Mouse (Mus musculus): Measurements from ENCODE around the gene Atp6v0d1. TPM values are rescaled to one million over a fixed set of nuclear protein-coding genes. Genes with fewer than 3 reads are reported as not detected.

Gene Atp6v0d1
- polyA plus RNA-seq, 1 experiment from 2014 or later: 92.7 TPM

DNA sequence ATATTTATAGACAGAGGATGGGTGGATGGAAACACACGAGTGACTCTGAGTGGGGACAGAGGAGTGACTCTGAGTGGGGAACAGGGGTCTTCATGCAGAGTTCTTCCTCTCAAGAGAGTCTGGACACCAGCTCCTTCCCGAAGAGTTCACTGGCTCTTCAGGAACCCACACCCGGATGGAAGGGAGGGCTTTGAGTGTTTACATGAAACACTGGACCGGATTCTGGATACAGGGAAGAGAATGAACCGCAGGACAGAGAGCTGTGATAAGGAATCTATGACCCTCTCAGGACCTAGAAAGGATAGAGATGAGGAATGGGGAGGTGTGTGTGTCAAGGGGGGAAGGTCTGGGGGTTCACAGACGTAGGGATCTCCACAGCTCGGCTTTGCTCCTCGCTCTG, 48.5 kb downstream of the Atp6v0d1 start:
- Histone ChIP-seq H3K27ac (replicated peaks; ENCODE audit: low read depth, low read length) (no peak overlapping the region), H3K4me2 (ENCODE audit: low read depth, low read length) (no peak overlapping the region), H3K4me3 (ENCODE audit: low read depth, low read length) (no peak overlapping the region), H3K9me3 (ENCODE audit: control insufficient read depth, low read length) (no peaks in the 10 kb centered on the region), H3K36me3 (ENCODE audit: control insufficient read depth, insufficient read depth, low read length) (peaks cover 5% of the 10 kb centered on the region; the same call in 1 of the 2 replicates), H3K4me1 (ENCODE audit: control insufficient read depth, insufficient read depth, low read length) (peaks cover 4% of the 10 kb centered on the region; the same call in 1 of the 2 replicates), H3K27me3 (replicated peaks; ENCODE audit: control insufficient read depth, insufficient read depth, low read length) (peaks cover 8% of the 10 kb centered on the region), H3K9ac (ENCODE audit: low read depth, low read length) (no peak overlapping the region)
- ATAC-seq (ENCODE audit: low read depth) (no peak), DNase-seq (ENCODE audit: low spot score) (no peak)
- 36% methylated on average over 8 of the region's 8 CpGs for WGBS

DNA sequence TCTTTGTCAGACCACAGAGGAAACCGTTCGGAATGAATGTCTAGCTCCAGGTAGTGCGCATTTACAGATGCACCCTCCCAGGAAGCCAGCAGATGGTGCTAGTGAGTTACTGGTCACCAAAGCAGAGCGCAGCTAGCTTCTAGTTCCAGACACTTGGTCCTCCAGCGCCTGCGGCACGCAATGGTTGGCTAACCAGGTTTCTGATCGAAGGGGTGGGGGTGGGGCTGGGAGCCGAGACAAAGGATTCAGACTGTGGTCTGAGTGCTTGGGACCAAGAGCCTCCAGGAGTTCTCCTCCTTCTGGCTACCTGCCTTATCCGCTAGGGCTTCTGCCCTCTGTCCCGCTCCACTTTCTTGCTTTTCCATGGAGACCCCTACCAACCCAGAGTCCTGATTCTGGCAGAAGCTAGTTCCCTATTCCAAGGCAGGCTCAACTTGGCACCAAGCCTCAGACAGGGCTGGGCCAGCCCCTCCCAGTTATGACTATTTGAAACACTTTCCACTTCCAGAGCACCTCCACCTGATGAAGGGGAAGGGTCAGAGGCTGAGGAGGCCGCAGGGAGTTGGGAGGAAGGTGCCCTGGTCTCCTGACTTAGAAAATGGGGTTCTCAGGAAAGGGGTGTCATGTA, 49.7 kb downstream of the Atp6v0d1 start:
- Histone ChIP-seq H3K36me3 (ENCODE audit: control insufficient read depth, insufficient read depth, low read length) (no peaks in the 10 kb centered on the region), H3K4me1 (ENCODE audit: control insufficient read depth, insufficient read depth, low read length) (peaks cover 4% of the 10 kb centered on the region; the same call in 1 of the 2 replicates), H3K9ac (ENCODE audit: low read depth, low read length) (0 out of 2 replicates have a peak overlapping the region, but pooled peaks have one; percentile 34), H3K27ac (replicated peaks; ENCODE audit: low read depth, low read length) (no peak overlapping the region), H3K4me3 (ENCODE audit: low read depth, low read length) (peak overlapping the region; percentile 13; the same call in 1 of the 2 replicates), H3K4me2 (ENCODE audit: low read depth, low read length) (peak overlapping the region; percentile 41), H3K9me3 (ENCODE audit: control insufficient read depth, low read length) (no peaks in the 10 kb centered on the region), H3K27me3 (replicated peaks; ENCODE audit: control insufficient read depth, insufficient read depth, low read length) (peaks cover 8% of the 10 kb centered on the region)
- 8% methylated on average over 12 of the region's 12 CpGs for WGBS
- DNase-seq (ENCODE audit: low spot score): peak; percentile 85
- peak; percentile 37; the same call in 1 of the 2 replicates for ATAC-seq (ENCODE audit: low read depth)

DNA sequence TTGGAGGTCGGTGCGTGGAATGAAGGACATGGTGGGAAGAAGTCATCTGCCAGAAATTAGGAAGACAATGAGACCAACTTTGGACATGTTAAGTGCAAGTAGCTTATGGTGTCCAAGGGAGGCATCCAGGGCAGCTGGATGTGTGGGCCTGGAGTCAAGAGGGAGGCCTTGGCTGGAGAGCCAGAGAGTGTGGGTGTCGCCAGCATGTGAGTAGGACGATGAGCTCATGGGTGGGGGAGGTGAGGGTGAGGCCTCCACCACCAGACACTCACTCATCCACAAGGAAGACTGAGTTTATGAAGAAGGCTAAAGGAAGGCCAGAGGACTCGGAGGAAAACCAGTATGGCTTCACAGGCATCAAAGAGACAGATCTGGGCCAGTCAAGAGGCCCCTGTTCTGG, 51.2 kb downstream of the Atp6v0d1 start:
- Histone ChIP-seq H3K4me1 (ENCODE audit: control insufficient read depth, insufficient read depth, low read length) (peaks cover 16% of the 10 kb centered on the region), H3K9ac (ENCODE audit: low read depth, low read length) (no peak overlapping the region), H3K27me3 (replicated peaks; ENCODE audit: control insufficient read depth, insufficient read depth, low read length) (peaks cover 5% of the 10 kb centered on the region), H3K27ac (replicated peaks; ENCODE audit: low read depth, low read length) (no peak overlapping the region), H3K4me2 (ENCODE audit: low read depth, low read length) (no peak overlapping the region), H3K9me3 (ENCODE audit: control insufficient read depth, low read length) (no peaks in the 10 kb centered on the region), H3K36me3 (ENCODE audit: control insufficient read depth, insufficient read depth, low read length) (no peaks in the 10 kb centered on the region), H3K4me3 (ENCODE audit: low read depth, low read length) (no peak overlapping the region)
- no peak for ATAC-seq (ENCODE audit: low read depth)
- WGBS: 77% methylated on average over 5 of the region's 5 CpGs
- DNase-seq (ENCODE audit: low spot score): no peak

DNA sequence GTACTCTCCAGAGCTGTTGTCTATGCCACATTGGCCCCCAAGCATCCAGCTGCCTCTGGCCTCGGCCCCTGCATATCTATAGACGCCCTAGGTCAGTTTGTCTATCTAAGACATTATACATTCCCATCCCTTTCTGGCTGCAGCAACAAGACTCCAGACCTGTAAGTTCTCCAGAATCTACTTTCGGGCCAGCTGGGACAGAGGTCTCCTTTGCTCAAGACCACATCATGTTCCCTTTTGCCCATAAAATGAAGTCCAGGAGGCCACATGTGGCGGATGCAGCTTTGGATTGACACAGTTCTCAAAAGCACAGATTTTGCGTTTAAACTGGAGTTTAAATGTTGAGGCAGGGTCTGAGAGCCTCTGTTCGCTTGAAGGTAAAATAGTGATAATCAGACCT, 51.7 kb downstream of the Atp6v0d1 start:
- Histone ChIP-seq H3K4me2 (ENCODE audit: low read depth, low read length) (no peak overlapping the region), H3K27ac (replicated peaks; ENCODE audit: low read depth, low read length) (no peak overlapping the region), H3K27me3 (replicated peaks; ENCODE audit: control insufficient read depth, insufficient read depth, low read length) (peaks cover 2% of the 10 kb centered on the region; the same call in 1 of the 2 replicates), H3K36me3 (ENCODE audit: control insufficient read depth, insufficient read depth, low read length) (no peaks in the 10 kb centered on the region), H3K9ac (ENCODE audit: low read depth, low read length) (no peak overlapping the region), H3K4me3 (ENCODE audit: low read depth, low read length) (no peak overlapping the region), H3K4me1 (ENCODE audit: control insufficient read depth, insufficient read depth, low read length) (peaks cover 16% of the 10 kb centered on the region), H3K9me3 (ENCODE audit: control insufficient read depth, low read length) (no peaks in the 10 kb centered on the region)
- no peak for DNase-seq (ENCODE audit: low spot score)
- WGBS: 82% methylated on average over 6 of the region's 6 CpGs
- no peak for ATAC-seq (ENCODE audit: low read depth)

GRCm38 (mm10) chr8:105509997-105510735, 55.7 kb downstream of the Atp6v0d1 start:
- peak; percentile 65 for DNase-seq (ENCODE audit: low spot score)
- Histone ChIP-seq H3K9me3 (ENCODE audit: control insufficient read depth, low read length) (no peaks in the 10 kb centered on the region), H3K9ac (ENCODE audit: low read depth, low read length) (0 out of 2 replicates have a peak overlapping the region, but pooled peaks have one; percentile 1), H3K27ac (replicated peaks; ENCODE audit: low read depth, low read length) (0 out of 2 replicates have a peak overlapping the region, but pooled peaks have one; percentile 13), H3K4me1 (ENCODE audit: control insufficient read depth, insufficient read depth, low read length) (peaks cover 16% of the 10 kb centered on the region), H3K27me3 (replicated peaks; ENCODE audit: control insufficient read depth, insufficient read depth, low read length) (no peaks in the 10 kb centered on the region), H3K4me3 (ENCODE audit: low read depth, low read length) (no peak overlapping the region), H3K4me2 (ENCODE audit: low read depth, low read length) (peak overlapping the region; percentile 13; the same call in 1 of the 2 replicates), H3K36me3 (ENCODE audit: control insufficient read depth, insufficient read depth, low read length) (no peaks in the 10 kb centered on the region)
- WGBS: 25% methylated on average over 12 of the region's 12 CpGs
- no peak for ATAC-seq (ENCODE audit: low read depth)

DNA sequence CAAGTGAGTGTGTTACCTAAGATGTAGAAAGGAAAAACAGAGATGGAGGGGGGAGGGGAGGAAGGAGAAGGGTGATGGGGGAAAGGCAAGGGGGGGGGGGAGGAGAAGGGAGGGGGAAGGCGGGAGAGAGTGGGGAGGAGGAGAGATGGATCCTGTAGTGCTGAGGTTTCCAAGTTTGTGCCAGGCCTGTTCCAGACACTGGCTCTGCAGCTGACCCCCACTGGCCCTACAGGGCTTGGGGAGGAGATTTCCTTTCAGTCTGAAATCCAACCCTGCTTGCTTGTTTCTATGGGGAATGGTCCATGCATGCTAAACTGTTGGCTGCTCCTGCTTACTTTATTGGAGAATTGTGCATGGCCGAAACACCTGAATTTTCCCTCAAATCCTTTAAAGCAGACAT, 57.1 kb downstream of the Atp6v0d1 start:
- Histone ChIP-seq H3K4me3 (ENCODE audit: low read depth, low read length) (no peak overlapping the region), H3K27me3 (replicated peaks; ENCODE audit: control insufficient read depth, insufficient read depth, low read length) (no peaks in the 10 kb centered on the region), H3K9me3 (ENCODE audit: control insufficient read depth, low read length) (no peaks in the 10 kb centered on the region), H3K9ac (ENCODE audit: low read depth, low read length) (no peak overlapping the region; the same call in 1 of the 2 replicates), H3K36me3 (ENCODE audit: control insufficient read depth, insufficient read depth, low read length) (no peaks in the 10 kb centered on the region), H3K4me2 (ENCODE audit: low read depth, low read length) (no peak overlapping the region), H3K4me1 (ENCODE audit: control insufficient read depth, insufficient read depth, low read length) (peaks cover 16% of the 10 kb centered on the region), H3K27ac (replicated peaks; ENCODE audit: low read depth, low read length) (peak overlapping the region; percentile 52; the same call in 1 of the 2 replicates)
- DNase-seq (ENCODE audit: low spot score) (peak; percentile 42), ATAC-seq (ENCODE audit: low read depth) (peak; percentile 75)
- WGBS: 40% methylated on average over 1 of the region's 2 CpGs

- Histone ChIP-seq H3K27me3 (replicated peaks; ENCODE audit: control insufficient read depth, insufficient read depth, low read length) (no peaks in the 10 kb centered on the region), H3K9ac (ENCODE audit: low read depth, low read length) (no peak overlapping the region), H3K9me3 (ENCODE audit: control insufficient read depth, low read length) (no peaks in the 10 kb centered on the region), H3K4me3 (ENCODE audit: low read depth, low read length) (no peak overlapping the region), H3K4me2 (ENCODE audit: low read depth, low read length) (no peak overlapping the region), H3K27ac (replicated peaks; ENCODE audit: low read depth, low read length) (no peak overlapping the region), H3K4me1 (ENCODE audit: control insufficient read depth, insufficient read depth, low read length) (peaks cover 16% of the 10 kb centered on the region), H3K36me3 (ENCODE audit: control insufficient read depth, insufficient read depth, low read length) (no peaks in the 10 kb centered on the region)
- no peak for DNase-seq (ENCODE audit: low spot score)
- 70% methylated on average over 6 of the region's 6 CpGs for WGBS
- no peak for ATAC-seq (ENCODE audit: low read depth)
Observed at GRCm38 (mm10) chr8:105506977-105507376, 58.9 kb downstream of the Atp6v0d1 start.

GRCm38 (mm10) chr8:105504617-105505016, 61.2 kb downstream of the Atp6v0d1 start:
- Histone ChIP-seq H3K27me3 (replicated peaks; ENCODE audit: control insufficient read depth, insufficient read depth, low read length) (no peaks in the 10 kb centered on the region), H3K36me3 (ENCODE audit: control insufficient read depth, insufficient read depth, low read length) (no peaks in the 10 kb centered on the region), H3K4me3 (ENCODE audit: low read depth, low read length) (no peak overlapping the region), H3K9ac (ENCODE audit: low read depth, low read length) (no peak overlapping the region), H3K4me1 (ENCODE audit: control insufficient read depth, insufficient read depth, low read length) (0 out of 2 replicates have a peak, but pooled peaks cover 5% of the 10 kb centered on the region), H3K27ac (replicated peaks; ENCODE audit: low read depth, low read length) (no peak overlapping the region), H3K9me3 (ENCODE audit: control insufficient read depth, low read length) (no peaks in the 10 kb centered on the region), H3K4me2 (ENCODE audit: low read depth, low read length) (no peak overlapping the region)
- 90% methylated on average over 3 of the region's 3 CpGs for WGBS
- ATAC-seq (ENCODE audit: low read depth): no peak
- no peak for DNase-seq (ENCODE audit: low spot score)

Data from embryonic facial prominence, embryonic 14.5 days (tissue).